Mouse (Mus musculus) liver, adult 2 months (tissue): Measurements from ENCODE around the gene Prpf3.

Source experiments
- CTCF ChIP-seq: fragments of 200-500 bp; IDR thresholded peaks from 2 replicates; pipeline ENCODE4 v1.5.1; 2011; ENCODE audit warnings: low read depth, low read length, control low read depth
- POLR2A ChIP-seq: fragments of 200-500 bp; IDR thresholded peaks from 2 replicates; pipeline ENCODE4 v1.6.1; 2011; ENCODE audit warnings: low read length, control low read depth; ENCODE audit not compliant: insufficient read depth; ENCODE audit errors: extremely low read depth

DNA sequence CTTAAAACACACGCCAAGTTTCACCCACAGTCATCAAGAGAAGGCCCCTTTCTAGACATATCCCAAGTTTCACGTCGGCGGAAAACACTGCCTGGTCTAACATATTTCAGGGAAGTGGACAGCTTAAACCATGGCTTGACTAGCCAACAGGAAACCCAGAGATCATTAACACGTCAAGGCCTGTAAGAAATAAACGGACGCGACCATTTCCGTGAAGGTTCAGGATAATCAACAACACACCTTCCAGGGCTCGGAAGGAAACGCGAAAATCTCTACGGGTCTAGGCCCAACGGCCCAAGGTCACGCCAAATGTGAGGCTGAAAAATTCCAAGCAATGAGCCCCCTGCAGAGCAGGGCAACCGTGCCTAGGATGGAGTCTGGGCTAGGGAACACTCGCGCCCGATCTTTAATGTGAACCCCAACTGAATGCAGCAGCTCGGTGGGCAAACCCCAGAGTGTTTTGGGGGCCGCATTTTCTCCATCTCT, 37.6 kb downstream of the Prpf3 start:
- TF ChIP-seq POLR2A: no peak
- TF ChIP-seq CTCF: no peak
